Mouse (Mus musculus): ENCODE results near the gene Sipa1l2.

- TF ChIP-seq CTCF (conservative IDR thresholded peaks at IDR 0.05; ENCODE audit: low read length) (no peak), NANOG (IDR thresholded peaks at IDR 0.05; ENCODE audit: borderline replicate concordance, low read length) (no peak), POU5F1 (IDR thresholded peaks at IDR 0.05; ENCODE audit: borderline replicate concordance, low read length) (no peak)
Observed at GRCm38 (mm10) chr8:125572246-125572645, 2.6 kb upstream of the Sipa1l2 start.
